Mouse (Mus musculus) inflammation-experienced regulatory T-cells (primary cell): ENCODE data around the gene Susd2. TPM values are rescaled to one million over a fixed set of nuclear protein-coding genes. Genes with fewer than 3 reads are reported as not detected.

Experiments
- polyA plus RNA-seq, 2 experiments: library from polyadenylated mRNA; unstranded; fragments of 100-300 nt; shearing (Covaris generic); gene quantifications; one replicate each; pipeline ENCODE4 v1.2.1; 2017

The Susd2 gene
- 10 to 100 TPM; 30.9 to 31.3 TPM for polyA plus RNA-seq

DNA sequence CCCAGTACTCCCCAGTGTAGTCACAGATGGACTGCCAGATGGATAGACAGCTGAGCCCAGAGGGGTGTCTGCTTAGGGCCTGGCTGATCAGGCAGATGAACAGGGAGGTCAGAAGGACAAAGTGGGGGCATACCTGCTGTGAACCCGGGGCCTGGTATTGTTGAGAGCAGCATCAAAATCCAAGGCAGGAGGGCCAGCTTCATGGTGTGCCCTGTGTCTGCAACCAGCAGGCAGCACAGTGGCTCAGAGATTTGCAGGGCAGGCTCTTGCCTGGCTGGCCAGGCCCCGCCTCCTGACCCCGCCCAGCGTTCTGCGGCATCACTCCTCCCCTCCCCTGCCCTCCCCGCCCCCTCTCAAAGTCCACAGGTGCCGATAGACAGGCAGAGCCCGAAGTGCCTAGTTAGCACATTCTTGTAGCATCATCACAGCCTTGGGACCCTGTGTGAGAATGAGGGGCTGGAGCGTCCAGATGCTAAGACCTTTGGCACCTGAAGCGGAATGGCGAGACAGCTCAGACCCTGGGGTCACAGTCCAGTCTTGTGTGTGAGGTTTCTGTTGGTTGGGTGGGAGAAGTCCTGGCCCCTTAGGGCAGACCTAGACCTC, at the start of gene Susd2:
TSS of gene Susd2 (minus strand) at position 268 of the 603 bp plus-strand sequence.

GRCm38 (mm10) chr10:75589129-75589528, 54.7 kb downstream of the Susd2 start, which contains the start of gene Ggt5:
Ggt5 (plus strand) TSS chr10:75589340.

Other genes starting within 250 kb of the Susd2 start
- gene Upb1, start 242.9 kb downstream of the Susd2 start, polyA plus RNA-seq: 1 to 10 TPM in 1 of 2 experiments, under 1 TPM in 1; 0.66 to 2.0 TPM
- gene Snrpd3, start 126.5 kb downstream of the Susd2 start, polyA plus RNA-seq: 100 to 1,000 TPM; 165 to 237 TPM
- gene Gucd1, start 126.0 kb downstream of the Susd2 start, polyA plus RNA-seq: 10 to 100 TPM; 29.1 to 45.2 TPM
- 1 to 10 TPM in 1 of 2 experiments, under 1 TPM in 1; 0.80 to 9.4 TPM for gene Lrrc75b, start 83.7 kb downstream of the Susd2 start, polyA plus RNA-seq
- gene Ggt1, start 82.4 kb downstream of the Susd2 start, polyA plus RNA-seq: 10 to 100 TPM in 1 of 2 experiments, 1 to 10 TPM in 1; 1.1 to 17.4 TPM
- 10 to 100 TPM in 1 of 2 experiments, under 1 TPM in 1; 0.37 to 14.6 TPM for gene Ggt5, start 54.7 kb downstream of the Susd2 start, polyA plus RNA-seq
- 10 to 100 TPM; 47.2 to 65.3 TPM for gene Cabin1, start 120.3 kb upstream of the Susd2 start, polyA plus RNA-seq
- 10 to 100 TPM; 42.9 to 61.3 TPM for gene Ddt, start 129.4 kb upstream of the Susd2 start, polyA plus RNA-seq
- not detected for gene Gm20441, start 136.9 kb upstream of the Susd2 start, polyA plus RNA-seq
- 10 to 100 TPM; 10.3 to 11.1 TPM for gene Gstt3, start 137.4 kb upstream of the Susd2 start, polyA plus RNA-seq
- gene Gstt1, start 154.6 kb upstream of the Susd2 start, polyA plus RNA-seq: 1 to 10 TPM in 1 of 2 experiments, under 1 TPM in 1; 0.55 to 1.1 TPM
- not detected for gene Gstt4, start 178.5 kb upstream of the Susd2 start, polyA plus RNA-seq
- 10 to 100 TPM; 43.6 to 48.6 TPM for gene Gstt2, start 193.4 kb upstream of the Susd2 start, polyA plus RNA-seq
- gene Mif, start 216.2 kb upstream of the Susd2 start, polyA plus RNA-seq: 100 to 1,000 TPM; 429 to 460 TPM
- 1 to 10 TPM; 2.4 to 5.9 TPM for gene Derl3, start 249.4 kb upstream of the Susd2 start, polyA plus RNA-seq